Mouse (Mus musculus) myocyte (in vitro differentiated cells): ENCODE data around the gene Aftph. TPM values are rescaled to one million over a fixed set of nuclear protein-coding genes. Genes with fewer than 3 reads are reported as not detected.
A peak's percentile ranks its signal among the peaks of the same experiment; 100 is the strongest.

Experiments used
- H3K27me3 ChIP-seq: one replicate; pipeline ENCODE4 v1.6.1; 2011; ENCODE audit not compliant: control insufficient read depth, insufficient read depth, insufficient read length
- H3K36me3 ChIP-seq: one replicate; pipeline ENCODE4 v1.6.1; 2011; ENCODE audit not compliant: control insufficient read depth, insufficient read depth
- H3K4me2 ChIP-seq: one replicate; pipeline ENCODE4 v1.6.1; 2011; ENCODE audit warnings: low read depth, control low read depth
- H3K4me3 ChIP-seq: one replicate; pipeline ENCODE4 v1.5.1; 2011; ENCODE audit warnings: mild to moderate bottlenecking, control low read depth, moderate library complexity
- H3K79me2 ChIP-seq: one replicate; pipeline ENCODE4 v1.6.1; 2011; ENCODE audit not compliant: control insufficient read depth, insufficient read depth
- H3ac ChIP-seq: one replicate; pipeline ENCODE4 v1.6.1; 2011; ENCODE audit not compliant: control insufficient read depth, insufficient read length
- CEBPB ChIP-seq: IDR thresholded peaks from 2 replicates; pipeline ENCODE4 v1.6.1; 2011; ENCODE audit warnings: mild to moderate bottlenecking, moderate library complexity; ENCODE audit not compliant: poor library complexity, insufficient read depth, severe bottlenecking
- E2F4 ChIP-seq: IDR thresholded peaks from one replicate; pipeline ENCODE4 v1.6.1; 2011; ENCODE audit warnings: mild to moderate bottlenecking, control low read depth, moderate library complexity; ENCODE audit not compliant: insufficient read depth
- MAX ChIP-seq: IDR thresholded peaks from one replicate; pipeline ENCODE4 v1.6.1; 2011; ENCODE audit warnings: low read depth, mild to moderate bottlenecking, control low read depth
- MYOD1 ChIP-seq, 3 experiments: IDR thresholded peaks; one replicate each; pipeline ENCODE4 v1.6.1; 2011; ENCODE audit warnings: control low read depth in 2 of 3, low read depth in 2 of 3, mild to moderate bottlenecking in 2 of 3, moderate library complexity in 1 of 3; ENCODE audit not compliant: insufficient read length in 2 of 3, control insufficient read depth in 1 of 3
- MYOG ChIP-seq, 3 experiments: IDR thresholded peaks; one replicate each; pipeline ENCODE4 v1.6.1; 2011; ENCODE audit warnings: control low read depth in 2 of 3, low read depth in 2 of 3, mild to moderate bottlenecking in 2 of 3; ENCODE audit not compliant: insufficient read length in 2 of 3, control insufficient read depth in 1 of 3, insufficient read depth in 1 of 3
- POLR2A ChIP-seq: IDR thresholded peaks from one replicate; pipeline ENCODE4 v1.6.1; 2011; ENCODE audit warnings: low read depth, mild to moderate bottlenecking, control low read depth, moderate library complexity; ENCODE audit not compliant: insufficient read length
- POLR2AphosphoS2 ChIP-seq: IDR thresholded peaks from one replicate; pipeline ENCODE4 v1.6.1; 2011; ENCODE audit warnings: low read depth, control low read depth; ENCODE audit not compliant: insufficient read length
- REST ChIP-seq: IDR thresholded peaks from one replicate; pipeline ENCODE4 v1.6.1; 2011; ENCODE audit warnings: mild to moderate bottlenecking, control low read depth, moderate library complexity; ENCODE audit not compliant: insufficient read depth, insufficient read length
- SRF ChIP-seq: IDR thresholded peaks from one replicate; pipeline ENCODE4 v1.6.1; 2011; ENCODE audit warnings: low read depth; ENCODE audit not compliant: control insufficient read depth, insufficient read length
- TCF12 ChIP-seq: IDR thresholded peaks from one replicate; pipeline ENCODE4 v1.6.1; 2011; ENCODE audit warnings: mild to moderate bottlenecking, control low read depth; ENCODE audit not compliant: poor library complexity, insufficient read depth, severe bottlenecking
- TCF3 ChIP-seq: IDR thresholded peaks from one replicate; pipeline ENCODE4 v1.6.1; 2011; ENCODE audit warnings: low read depth, control low read depth; ENCODE audit not compliant: insufficient read length
- USF1 ChIP-seq: IDR thresholded peaks from one replicate; pipeline ENCODE4 v1.6.1; 2011; ENCODE audit warnings: low read depth, mild to moderate bottlenecking, control low read depth, moderate library complexity
- polyA plus RNA-seq: library from polyadenylated mRNA; unstranded; fragments of >200 nt; fragmentation: generic; extraction: Trizol; gene quantifications from one replicate; pipeline ENCODE4 v1.2.1, GENCODE M21; 2012; ENCODE audit warnings: missing spikeins

The Aftph gene
- polyA plus RNA-seq, 1 experiment = 7.6 TPM

GRCm38 (mm10) chr11:20743353-20743752, 2.0 kb upstream of the Aftph start:
- no peaks in the 10 kb centered on the region for H3K36me3 ChIP-seq
- H3K4me2 ChIP-seq = peak overlapping the region; percentile 93
- peaks cover 24% of the 10 kb centered on the region for H3K79me2 ChIP-seq
- H3K27me3 ChIP-seq = peaks cover 11% of the 10 kb centered on the region
- TF ChIP-seq SRF = no peak
- no peak for TF ChIP-seq MYOG (IDR thresholded peaks at IDR 0.05; ENCODE audit: control insufficient read depth in 1 of 3, insufficient read depth in 1 of 3, insufficient read length in 2 of 3, low read depth in 2 of 3)
- no peak for TF ChIP-seq E2F4
- TF ChIP-seq POLR2AphosphoS2 = no peak
- TF ChIP-seq TCF3 = no peak
- no peak for TF ChIP-seq USF1
- TF ChIP-seq MYOD1 (IDR thresholded peaks at IDR 0.05; ENCODE audit: control insufficient read depth in 1 of 3, insufficient read length in 2 of 3, low read depth in 2 of 3) = no peak
- TF ChIP-seq TCF12 = no peak
- TF ChIP-seq MAX = no peak
- TF ChIP-seq POLR2A = no peak
- TF ChIP-seq REST = no peak
- TF ChIP-seq CEBPB = no peak
- H3ac ChIP-seq = no peak overlapping the region
- H3K4me3 ChIP-seq = peak overlapping the region; percentile 34

- peak overlapping the region; percentile 34 for H3K4me3 ChIP-seq
These were observed 1.0 kb upstream of the Aftph start for GRCm38 (mm10) chr11:20742361-20742897.

GRCm38 (mm10) chr11:20740481-20741200, 748 bp downstream of the Aftph start:
- H3K79me2 ChIP-seq = peaks cover 50% of the 10 kb centered on the region
- no peaks in the 10 kb centered on the region for H3K36me3 ChIP-seq
- no peak for TF ChIP-seq SRF
- no peak for TF ChIP-seq USF1
- no peak for TF ChIP-seq POLR2AphosphoS2
- TF ChIP-seq E2F4 = no peak
- no peak for TF ChIP-seq TCF12
- peak in 1 of 3 experiments; percentile 35 for TF ChIP-seq MYOD1 (IDR thresholded peaks at IDR 0.05; ENCODE audit: control insufficient read depth in 1 of 3, insufficient read length in 2 of 3, low read depth in 2 of 3)
- no peak for TF ChIP-seq CEBPB
- TF ChIP-seq REST = no peak
- peak; percentile 3 for TF ChIP-seq POLR2A
- no peak for TF ChIP-seq MAX
- TF ChIP-seq TCF3 = no peak
- peak in 1 of 3 experiments; percentile 38 for TF ChIP-seq MYOG (IDR thresholded peaks at IDR 0.05; ENCODE audit: control insufficient read depth in 1 of 3, insufficient read depth in 1 of 3, insufficient read length in 2 of 3, low read depth in 2 of 3)

More at GRCm38 (mm10) chr11:20742361-20742897, 1.0 kb upstream of the Aftph start:
- peak overlapping the region; percentile 96 for H3ac ChIP-seq
- no peaks in the 10 kb centered on the region for H3K36me3 ChIP-seq
- peaks cover 10% of the 10 kb centered on the region for H3K27me3 ChIP-seq
- TF ChIP-seq SRF (no peak), CEBPB (no peak), USF1 (no peak), MAX (no peak), REST (no peak), E2F4 (no peak), TCF12 (no peak), TCF3 (no peak), POLR2A (no peak), POLR2AphosphoS2 (no peak), MYOD1 (IDR thresholded peaks at IDR 0.05; ENCODE audit: control insufficient read depth in 1 of 3, insufficient read length in 2 of 3, low read depth in 2 of 3) (no peak), MYOG (IDR thresholded peaks at IDR 0.05; ENCODE audit: control insufficient read depth in 1 of 3, insufficient read depth in 1 of 3, insufficient read length in 2 of 3, low read depth in 2 of 3) (no peak)
- H3K79me2 ChIP-seq = peaks cover 33% of the 10 kb centered on the region
- H3K4me2 ChIP-seq = peak overlapping the region; percentile 93

GRCm38 (mm10) chr11:20734066-20734465, 7.3 kb downstream of the Aftph start:
- no peaks in the 10 kb centered on the region for H3K36me3 ChIP-seq
- peaks cover 90% of the 10 kb centered on the region for H3K79me2 ChIP-seq
- H3K27me3 ChIP-seq = no peaks in the 10 kb centered on the region

More at GRCm38 (mm10) chr11:20740481-20741200, 748 bp downstream of the Aftph start:
- H3K4me3 ChIP-seq = peak overlapping the region; percentile 34
- peak overlapping the region; percentile 61 for H3K4me2 ChIP-seq
- H3K27me3 ChIP-seq = peaks cover 5% of the 10 kb centered on the region
- H3ac ChIP-seq = peak overlapping the region; percentile 96

More at GRCm38 (mm10) chr11:20734066-20734465, 7.3 kb downstream of the Aftph start:
- Histone ChIP-seq H3ac (no peak overlapping the region), H3K4me2 (no peak overlapping the region), H3K4me3 (no peak overlapping the region)
- TF ChIP-seq MAX (no peak), TCF3 (no peak), MYOG (IDR thresholded peaks at IDR 0.05; ENCODE audit: control insufficient read depth in 1 of 3, insufficient read depth in 1 of 3, insufficient read length in 2 of 3, low read depth in 2 of 3) (no peak), SRF (no peak), USF1 (no peak), POLR2A (no peak), TCF12 (no peak), POLR2AphosphoS2 (no peak), E2F4 (no peak), CEBPB (no peak), MYOD1 (IDR thresholded peaks at IDR 0.05; ENCODE audit: control insufficient read depth in 1 of 3, insufficient read length in 2 of 3, low read depth in 2 of 3) (no peak), REST (no peak)
